In genomic region chr1:108925563-108925962, GRCm38 (mm10) we compare ENCODE assay signal across 26 mouse cellular contexts.
"Had no signal": no experiment of that assay in that cellular context is flagged by ENCODE, and none has a peak within 500 bp of the region (broad histone marks: within the 10 kb centered on the region; RNA-seq: fewer than 3 reads in every experiment).

No protein-coding gene starts in this region.

- H3K4me1 ChIP-seq: heart, embryonic 13.5 days; heart, embryonic 15.5 days; hindbrain, embryonic 13.5 days; hindbrain, embryonic 15.5 days; kidney, embryonic 15.5 days; limb, embryonic 10.5 days; limb, embryonic 12.5 days had no signal

- H3K4me3 ChIP-seq: heart, adult 2 months; heart, embryonic 13.5 days; heart, embryonic 15.5 days; hindbrain, embryonic 13.5 days; hindbrain, embryonic 15.5 days; kidney, embryonic 15.5 days; limb, embryonic 10.5 days; limb, embryonic 12.5 days had no signal

- H3K4me2 ChIP-seq: heart, embryonic 11.5 days; heart, embryonic 13.5 days; heart, embryonic 15.5 days; hindbrain, embryonic 13.5 days; hindbrain, embryonic 15.5 days; kidney, embryonic 15.5 days; limb, embryonic 12.5 days; liver, embryonic 11.5 days had no signal

- H3K9me3 ChIP-seq: heart, embryonic 13.5 days; heart, embryonic 15.5 days; hindbrain, embryonic 13.5 days; hindbrain, embryonic 15.5 days; kidney, embryonic 15.5 days; limb, embryonic 10.5 days; limb, embryonic 12.5 days had no signal

- H3K36me3 ChIP-seq: heart, embryonic 13.5 days; heart, embryonic 15.5 days; hindbrain, embryonic 13.5 days; hindbrain, embryonic 15.5 days; kidney, embryonic 15.5 days; limb, embryonic 10.5 days; limb, embryonic 12.5 days had no signal

- H3K9ac ChIP-seq: heart, embryonic 13.5 days; heart, embryonic 15.5 days; hindbrain, embryonic 13.5 days; hindbrain, embryonic 15.5 days; kidney, embryonic 15.5 days; limb, embryonic 12.5 days had no signal

- H3K27ac ChIP-seq: heart, adult 2 months; heart, embryonic 13.5 days; heart, embryonic 15.5 days; hindbrain, embryonic 13.5 days; hindbrain, embryonic 15.5 days; hindbrain, postnatal 0 days; kidney, embryonic 15.5 days; kidney, postnatal 0 days; limb, embryonic 10.5 days; limb, embryonic 12.5 days had no signal

- DNase-seq: gastrocnemius, postnatal 14 days; gastrocnemius, postnatal 36 days; heart, adult 11 months; heart, adult 2 months; heart, postnatal 14 days; heart, postnatal 36 days; kidney, adult 11 months; kidney, adult 2 months; kidney, adult 9 months; kidney, postnatal 14 days; kidney, postnatal 36 days; layer of hippocampus, adult 9-11 months; layer of hippocampus, postnatal 36 days; liver had no signal

- H3K27me3 ChIP-seq: heart, embryonic 13.5 days; heart, embryonic 15.5 days; hindbrain, embryonic 13.5 days; hindbrain, embryonic 15.5 days; kidney, embryonic 15.5 days; limb, embryonic 12.5 days had no signal

- ATAC-seq: hindbrain, postnatal 0 days; intestine, embryonic 16.5 days had no signal
